Mouse (Mus musculus): ENCODE data around the gene Tiam2.

Tiam2 gene

GRCm38 (mm10) chr17:3500076-3500475 lies 173.7 kb downstream of the Tiam2 start:
- CTCF ChIA-PET = interaction anchor here in 2 of 4 experiments (1.0 to 2.0 kb wide), 4 partner anchors 10 to 51 kb away, joined by 3 to 9 read pairs (median 4); no protein-coding TSS in a partner anchor
- POLR2A ChIA-PET = interaction anchor here in 1 of 4 experiments (0.5 kb wide), 1 partner anchor 18 kb away, joined by 5 read pairs; no protein-coding TSS in a partner anchor

GRCm38 (mm10) chr17:3500936-3501335 lies 174.6 kb downstream of the Tiam2 start:
- ChIA-PET CTCF (interaction anchor here in 1 of 4 experiments (1.3 to 2.0 kb wide), 3 partner anchors 9 to 52 kb away, joined by 3 to 9 read pairs (median 5); no protein-coding TSS in a partner anchor), POLR2A (interaction anchor here in 1 of 4 experiments (1.4 to 1.6 kb wide), 2 partner anchors 30 to 56 kb away, joined by 3 to 5 read pairs; partner anchors contain the start of gene Tfb1m)

GRCm38 (mm10) chr17:3505711-3506110 lies 179.3 kb downstream of the Tiam2 start:
- CTCF ChIA-PET = no interaction called here
- POLR2A ChIA-PET = interaction anchor here in 3 of 4 experiments (0.6 to 1.5 kb wide), 7 partner anchors 29 to 586 kb away, joined by 3 to 4 read pairs (median 3); partner anchors contain the start of gene Tfb1m (in 1 of the 3)

GRCm38 (mm10) chr17:3506508-3506907 lies 180.1 kb downstream of the Tiam2 start:
- CTCF ChIA-PET = interaction anchor here in 3 of 4 experiments (0.6 to 2.3 kb wide), 5 partner anchors 8 to 55 kb away, joined by 4 to 7 read pairs (median 5); no protein-coding TSS in a partner anchor
- POLR2A ChIA-PET = interaction anchor here in 1 of 4 experiments (0.8 to 1.3 kb wide), 3 partner anchors 13 to 48 kb away, joined by 3 to 4 read pairs (median 3); no protein-coding TSS in a partner anchor

GRCm38 (mm10) chr17:3509841-3510240 lies 183.5 kb downstream of the Tiam2 start:
- CTCF ChIA-PET = interaction anchor here (0.5 to 3.5 kb wide), 36 partner anchors 9 to 776 kb away, joined by 3 to 36 read pairs (median 4); partner anchors contain the start of genes Cldn20 (in 1 of the 4) and Tfb1m (in 1 of the 4)
- POLR2A ChIA-PET = interaction anchor here in 3 of 4 experiments (0.9 to 1.6 kb wide), 7 partner anchors 12 to 58 kb away, joined by 3 to 6 read pairs (median 3); partner anchors contain the start of gene Tfb1m (in 1 of the 3)

- ChIA-PET CTCF (no interaction called here), POLR2A (interaction anchor here in 1 of 4 experiments (0.5 kb wide), 1 partner anchor 1103 kb away, joined by 3 read pairs; no protein-coding TSS in a partner anchor)
Observed at GRCm38 (mm10) chr17:3514316-3514715, 187.9 kb downstream of the Tiam2 start.

- CTCF ChIA-PET = interaction anchor here (0.7 to 1.8 kb wide), 10 partner anchors 17 to 1816 kb away, joined by 3 to 8 read pairs (median 3); partner anchors contain the start of genes Tfb1m (in 2 of the 4) and Cldn20 (in 1 of the 4)
- POLR2A ChIA-PET = interaction anchor here in 2 of 4 experiments (0.7 to 4.4 kb wide), 5 partner anchors 8 to 41 kb away, joined by 3 to 31 read pairs (median 6); partner anchors contain the start of gene Tfb1m (in 1 of the 2)
Observed at GRCm38 (mm10) chr17:3515851-3516250, 189.5 kb downstream of the Tiam2 start.

GRCm38 (mm10) chr17:3516406-3516805 lies 190.0 kb downstream of the Tiam2 start:
- ChIA-PET POLR2A (interaction anchor here in 2 of 4 experiments (1.1 to 4.4 kb wide), 4 partner anchors 9 to 15 kb away, joined by 3 to 31 read pairs (median 8); no protein-coding TSS in a partner anchor), CTCF (interaction anchor here (0.7 to 1.8 kb wide), 11 partner anchors 16 to 1815 kb away, joined by 3 to 8 read pairs (median 3); partner anchors contain the start of genes Tfb1m (in 2 of the 4) and Cldn20 (in 1 of the 4))

GRCm38 (mm10) chr17:3520344-3520743 lies 194.0 kb downstream of the Tiam2 start:
- CTCF ChIA-PET = no interaction called here
- POLR2A ChIA-PET = interaction anchor here in 1 of 4 experiments (1.1 to 2.7 kb wide), 2 partner anchors 10 to 37 kb away, joined by 4 to 10 read pairs; partner anchors contain the start of gene Tfb1m

- ChIA-PET POLR2A (interaction anchor here in 1 of 4 experiments (1.2 to 4.1 kb wide), 2 partner anchors 10 to 29 kb away, joined by 3 to 31 read pairs; partner anchors contain the start of gene Tfb1m), CTCF (interaction anchor here in 1 of 4 experiments (0.6 kb wide), 1 partner anchor 251 kb away, joined by 4 read pairs; no protein-coding TSS in a partner anchor)
Observed at GRCm38 (mm10) chr17:3527841-3528471, 201.6 kb downstream of the Tiam2 start.

GRCm38 (mm10) chr17:3529523-3529922 lies 203.2 kb downstream of the Tiam2 start:
- CTCF ChIA-PET = no interaction called here
- POLR2A ChIA-PET = interaction anchor here in 3 of 4 experiments (0.5 to 4.1 kb wide), 7 partner anchors 8 to 421 kb away, joined by 3 to 31 read pairs (median 3); no protein-coding TSS in a partner anchor

- POLR2A ChIA-PET = interaction anchor here in 2 of 4 experiments (0.7 to 4.1 kb wide), 16 partner anchors 9 to 70 kb away, joined by 3 to 31 read pairs (median 4); partner anchors contain the start of gene Tfb1m (in 2 of the 2)
- CTCF ChIA-PET = interaction anchor here in 2 of 4 experiments (0.7 to 1.6 kb wide), 4 partner anchors 21 to 33 kb away, joined by 3 to 5 read pairs (median 4); partner anchors contain the start of gene Tfb1m (in 1 of the 2)
Observed at GRCm38 (mm10) chr17:3530549-3530948, 204.2 kb downstream of the Tiam2 start.

GRCm38 (mm10) chr17:3531641-3532040 lies 205.3 kb downstream of the Tiam2 start:
- ChIA-PET CTCF (interaction anchor here in 2 of 4 experiments (0.7 to 1.6 kb wide), 8 partner anchors 15 to 83 kb away, joined by 3 to 5 read pairs (median 3); no protein-coding TSS in a partner anchor), POLR2A (interaction anchor here in 3 of 4 experiments (0.8 to 4.1 kb wide), 10 partner anchors 14 to 71 kb away, joined by 4 to 31 read pairs (median 8); partner anchors contain the start of gene Tfb1m (in 3 of the 3))

GRCm38 (mm10) chr17:3532254-3532653 lies 205.9 kb downstream of the Tiam2 start, which contains the start of gene Cldn20:
TSS of gene Cldn20 (plus strand) at chr17:3532554.
- POLR2A ChIA-PET = interaction anchor here in 3 of 4 experiments (0.6 to 2.7 kb wide), 6 partner anchors 15 to 311 kb away, joined by 4 to 12 read pairs (median 8); partner anchors contain the start of gene Tfb1m (in 3 of the 3)
- CTCF ChIA-PET = interaction anchor here in 3 of 4 experiments (0.7 to 1.6 kb wide), 8 partner anchors 16 to 83 kb away, joined by 3 to 5 read pairs (median 3); no protein-coding TSS in a partner anchor

- CTCF ChIA-PET = interaction anchor here in 2 of 4 experiments (0.6 to 1.7 kb wide), 3 partner anchors 17 to 245 kb away, joined by 3 to 5 read pairs (median 3); no protein-coding TSS in a partner anchor
- POLR2A ChIA-PET = interaction anchor here in 1 of 4 experiments (2.7 kb wide), 1 partner anchor 24 kb away, joined by 12 read pairs; the partner anchor contains the start of gene Tfb1m
Observed at GRCm38 (mm10) chr17:3533425-3533824, 207.1 kb downstream of the Tiam2 start.

GRCm38 (mm10) chr17:3540304-3540703 lies 213.9 kb downstream of the Tiam2 start:
- ChIA-PET CTCF (no interaction called here), POLR2A (interaction anchor here in 1 of 4 experiments (0.6 kb wide), 1 partner anchor 311 kb away, joined by 3 read pairs; no protein-coding TSS in a partner anchor)

GRCm38 (mm10) chr17:3541033-3541432 lies 214.7 kb downstream of the Tiam2 start:
- ChIA-PET POLR2A (no interaction called here), CTCF (interaction anchor here in 1 of 4 experiments (1.5 kb wide), 1 partner anchor 43 kb away, joined by 8 read pairs; no protein-coding TSS in a partner anchor)

GRCm38 (mm10) chr17:3547725-3548124 lies 221.4 kb downstream of the Tiam2 start:
- CTCF ChIA-PET = no interaction called here
- POLR2A ChIA-PET = interaction anchor here in 1 of 4 experiments (1.1 kb wide), 1 partner anchor 10 kb away, joined by 3 read pairs; the partner anchor contains the start of gene Tfb1m
